Mouse (Mus musculus) brain, embryonic 14.5 days (tissue): Measurements from ENCODE around the gene P3h1. TPM values are rescaled to one million over a fixed set of nuclear protein-coding genes. Genes with fewer than 3 reads are reported as not detected.

Experiments used
- DNase-seq: peaks from one replicate; pipeline ENCODE4 v3.0.0-alpha.2; 2011; ENCODE audit warnings: low read depth
- CTCF ChIP-seq: fragments of 200-500 bp; IDR thresholded peaks from 2 replicates; pipeline ENCODE4 v1.5.1; 2012; ENCODE audit warnings: inconsistent platforms, mild to moderate bottlenecking, moderate library complexity, borderline replicate concordance; ENCODE audit not compliant: insufficient read depth, insufficient read length; ENCODE audit errors: extremely low read depth
- POLR2A ChIP-seq: fragments of 200-500 bp; IDR thresholded peaks from 2 replicates; pipeline ENCODE4 v1.6.1; 2012; ENCODE audit warnings: mild to moderate bottlenecking, inconsistent platforms, borderline replicate concordance; ENCODE audit not compliant: poor library complexity, insufficient read depth, insufficient read length, severe bottlenecking; ENCODE audit errors: extremely low read depth
- polyA plus RNA-seq: library from polyadenylated mRNA; depleted of rRNA; stranded (reverse); fragments of >200 nt; gene quantifications from 2 replicates; pipeline ENCODE4 v1.2.3, GENCODE M21; 2012

P3h1 gene
- polyA plus RNA-seq, 1 experiment = 24.4 TPM

DNA sequence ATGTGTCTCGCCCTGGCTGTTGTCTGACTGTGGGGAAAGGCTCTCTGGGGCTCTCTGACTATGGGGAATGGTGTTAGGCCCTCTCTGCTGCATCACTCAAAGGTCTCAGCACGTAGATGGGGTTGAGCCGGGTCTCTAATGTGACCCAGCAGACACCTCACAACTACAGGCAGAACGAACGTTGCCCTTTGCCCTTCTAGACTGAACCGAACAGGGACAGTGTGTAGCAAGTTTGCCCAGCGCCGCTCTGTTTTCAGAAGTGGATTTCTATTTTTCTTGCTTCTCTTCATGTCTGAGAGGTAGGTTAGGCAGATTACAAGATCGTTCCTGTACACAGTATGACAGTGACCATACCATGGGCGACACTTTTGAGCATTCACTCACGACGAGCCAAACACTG lies 9.9 kb downstream of the P3h1 start:
- TF ChIP-seq CTCF (no peak), POLR2A (no peak)
- no peak for DNase-seq

DNA sequence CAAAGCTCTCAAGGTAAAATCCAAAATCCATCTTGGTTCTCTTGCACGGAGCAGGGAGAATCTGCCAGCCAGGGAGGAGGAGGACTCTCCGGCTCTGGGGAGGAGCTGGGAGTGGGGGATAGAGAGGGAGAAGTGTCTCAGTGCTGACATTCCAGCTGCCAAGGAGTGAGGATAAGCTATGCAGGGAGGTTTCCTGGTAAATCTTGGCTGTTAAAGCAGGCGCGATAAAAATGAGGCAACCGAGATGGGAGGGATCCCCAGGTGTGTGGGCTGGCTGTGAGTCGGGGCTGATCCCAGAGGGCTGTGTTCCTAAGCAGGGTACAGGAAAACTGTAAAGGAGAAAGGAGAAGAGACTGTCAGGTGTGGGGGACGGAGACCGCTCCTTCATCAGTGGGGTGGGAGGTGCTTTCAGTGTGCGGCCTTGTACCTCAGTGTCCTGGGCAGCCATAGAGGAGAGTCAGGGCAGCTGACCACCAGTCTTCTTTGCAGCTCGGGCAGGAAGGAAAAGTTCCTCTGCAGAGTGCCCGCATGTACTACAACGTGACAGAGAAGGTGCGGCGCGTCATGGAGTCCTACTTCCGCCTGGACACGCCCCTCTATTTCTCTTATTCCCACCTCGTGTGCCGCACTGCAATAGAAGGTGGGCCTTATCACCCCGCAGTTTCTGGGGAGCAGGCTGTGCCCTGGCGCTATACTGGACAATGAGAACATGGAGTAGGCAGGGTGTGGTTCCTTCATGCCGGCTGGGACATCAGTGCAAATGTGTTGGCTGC lies 11.9 kb downstream of the P3h1 start:
- peak; percentile 27 for DNase-seq
- TF ChIP-seq CTCF (no peak), POLR2A (no peak)

DNA sequence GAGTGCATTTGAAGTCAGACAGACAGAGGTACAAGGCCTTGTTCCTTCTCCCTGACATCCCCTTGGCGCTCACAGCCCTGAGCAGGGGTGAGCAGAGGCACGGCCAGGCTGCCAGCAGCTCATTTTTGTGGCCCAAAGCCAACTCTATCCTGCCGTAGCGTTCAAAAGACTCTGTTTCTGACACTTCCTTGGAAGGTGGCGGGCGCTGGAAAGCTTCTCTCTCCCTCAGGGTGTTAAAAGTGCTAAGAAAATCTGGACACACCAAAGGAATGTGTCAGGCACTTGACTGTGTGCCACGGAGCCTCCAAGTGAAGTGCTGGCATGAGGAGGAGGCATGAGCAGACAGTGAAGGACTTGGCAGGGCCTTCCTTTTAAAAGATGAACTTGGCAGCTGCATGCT lies 12.8 kb downstream of the P3h1 start:
- no peak for TF ChIP-seq CTCF
- no peak for TF ChIP-seq POLR2A
- DNase-seq = peak; percentile 77

DNA sequence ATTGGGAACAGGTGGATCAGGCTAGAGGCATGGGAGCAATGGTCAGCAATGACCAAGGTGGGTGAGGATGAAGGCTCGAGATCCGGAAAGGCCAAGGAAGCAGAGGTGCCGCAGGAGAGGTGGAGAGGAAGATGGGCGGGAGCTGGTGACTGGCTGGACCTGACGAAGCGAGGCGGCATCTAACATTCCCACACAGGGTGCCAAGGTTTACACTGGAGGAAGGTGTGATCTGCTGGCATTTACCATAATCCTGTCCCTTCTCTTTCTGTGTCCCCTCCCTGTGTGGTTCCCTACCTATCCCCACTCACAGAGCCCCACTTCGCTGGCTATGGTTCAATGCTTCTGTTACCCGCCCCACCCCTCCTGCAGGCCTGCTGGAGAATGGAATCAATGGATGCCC lies 13.2 kb downstream of the P3h1 start:
- DNase-seq = peak; percentile 17
- TF ChIP-seq CTCF (no peak), POLR2A (no peak)

DNA sequence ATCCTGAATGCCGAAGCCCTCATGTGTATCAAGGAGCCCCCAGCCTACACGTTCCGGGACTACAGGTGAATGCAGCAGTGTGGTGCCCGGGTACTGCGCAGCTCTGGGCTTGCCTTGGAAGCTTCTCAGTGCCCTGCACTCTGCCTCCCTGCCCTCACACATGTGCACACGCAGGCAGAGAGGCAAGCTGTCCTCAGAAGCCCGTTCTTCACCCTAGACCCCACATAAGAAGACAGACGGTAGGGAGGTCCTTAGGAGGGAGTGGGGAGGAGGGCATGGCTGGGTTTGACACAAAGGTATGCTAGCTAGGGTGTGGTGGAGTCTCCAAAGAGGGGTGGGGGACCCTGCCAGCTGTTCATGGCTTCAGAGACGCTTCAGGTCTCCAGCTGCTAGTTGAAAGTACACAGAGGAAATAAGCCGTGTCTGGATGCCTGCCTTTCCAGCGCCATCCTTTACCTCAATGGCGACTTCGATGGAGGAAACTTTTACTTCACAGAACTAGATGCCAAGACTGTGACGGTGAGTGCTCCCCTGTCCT lies 14.0 kb downstream of the P3h1 start:
- TF ChIP-seq CTCF = no peak
- no peak for TF ChIP-seq POLR2A
- DNase-seq = no peak

DNA sequence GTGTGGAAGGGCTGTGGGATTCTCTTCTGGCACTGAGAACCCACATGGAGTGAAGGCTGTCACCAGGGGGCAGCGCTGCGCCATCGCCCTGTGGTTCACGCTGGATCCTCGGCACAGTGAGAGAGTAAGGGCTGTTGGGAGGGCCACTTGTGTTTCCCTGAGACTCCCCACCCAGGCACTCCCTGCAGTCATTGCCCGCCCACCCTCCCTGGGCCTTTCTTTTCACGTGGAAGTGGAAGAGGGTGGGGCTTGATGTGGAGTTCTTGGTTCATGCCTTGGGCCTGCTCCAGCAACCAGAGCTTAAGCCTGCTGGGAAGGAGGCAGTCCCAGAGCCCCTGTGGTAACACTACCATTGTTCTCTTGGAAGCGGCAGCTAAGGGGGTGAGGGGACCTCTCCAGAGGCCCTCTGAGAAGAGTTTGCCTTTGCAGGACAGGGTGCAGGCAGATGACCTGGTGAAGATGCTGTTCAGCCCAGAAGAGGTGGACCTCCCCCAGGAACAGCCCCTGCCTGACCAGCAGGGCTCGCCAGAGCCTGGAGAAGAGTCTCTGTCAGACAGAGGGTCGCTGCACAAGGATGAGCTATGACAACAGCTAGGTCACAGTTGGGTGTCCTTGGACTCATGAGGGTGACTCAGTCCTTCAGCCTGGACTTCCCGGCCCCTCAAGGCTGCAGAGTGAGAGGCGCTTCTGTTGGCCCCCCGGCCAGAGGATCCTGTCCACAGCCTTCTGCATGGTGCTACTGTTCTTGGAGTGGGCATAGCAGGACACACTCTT lies 14.9 kb downstream of the P3h1 start:
- TF ChIP-seq POLR2A = no peak
- peak; percentile 84 for TF ChIP-seq CTCF
- peak; percentile 82 for DNase-seq

DNA sequence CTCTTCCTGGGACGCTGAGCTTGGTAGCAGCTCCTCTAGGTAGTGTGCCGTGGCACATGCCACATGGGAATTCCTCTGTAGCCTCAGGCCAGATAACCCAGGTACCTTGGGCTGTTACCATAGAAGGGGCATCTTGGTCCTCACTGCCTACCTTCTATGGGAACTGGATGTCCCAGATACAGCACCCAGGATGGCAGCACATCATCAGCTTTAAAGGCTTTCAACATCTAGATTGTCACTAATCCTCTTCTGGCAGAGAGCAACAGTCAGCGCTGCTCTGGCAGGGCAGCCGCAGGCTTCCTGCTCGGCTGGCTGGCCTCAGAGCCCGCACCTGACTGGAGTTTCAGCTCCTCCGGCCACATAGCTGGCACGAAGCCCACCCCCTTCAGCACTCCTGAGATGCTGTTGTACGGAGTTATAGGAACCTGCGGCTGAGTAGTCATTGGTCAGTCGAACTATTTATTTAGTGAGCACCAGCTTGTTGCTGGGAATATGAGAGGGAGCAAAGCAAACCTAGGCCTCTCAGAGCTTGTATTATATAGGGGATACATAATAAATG lies 15.8 kb downstream of the P3h1 start:
- DNase-seq = no peak

DNA sequence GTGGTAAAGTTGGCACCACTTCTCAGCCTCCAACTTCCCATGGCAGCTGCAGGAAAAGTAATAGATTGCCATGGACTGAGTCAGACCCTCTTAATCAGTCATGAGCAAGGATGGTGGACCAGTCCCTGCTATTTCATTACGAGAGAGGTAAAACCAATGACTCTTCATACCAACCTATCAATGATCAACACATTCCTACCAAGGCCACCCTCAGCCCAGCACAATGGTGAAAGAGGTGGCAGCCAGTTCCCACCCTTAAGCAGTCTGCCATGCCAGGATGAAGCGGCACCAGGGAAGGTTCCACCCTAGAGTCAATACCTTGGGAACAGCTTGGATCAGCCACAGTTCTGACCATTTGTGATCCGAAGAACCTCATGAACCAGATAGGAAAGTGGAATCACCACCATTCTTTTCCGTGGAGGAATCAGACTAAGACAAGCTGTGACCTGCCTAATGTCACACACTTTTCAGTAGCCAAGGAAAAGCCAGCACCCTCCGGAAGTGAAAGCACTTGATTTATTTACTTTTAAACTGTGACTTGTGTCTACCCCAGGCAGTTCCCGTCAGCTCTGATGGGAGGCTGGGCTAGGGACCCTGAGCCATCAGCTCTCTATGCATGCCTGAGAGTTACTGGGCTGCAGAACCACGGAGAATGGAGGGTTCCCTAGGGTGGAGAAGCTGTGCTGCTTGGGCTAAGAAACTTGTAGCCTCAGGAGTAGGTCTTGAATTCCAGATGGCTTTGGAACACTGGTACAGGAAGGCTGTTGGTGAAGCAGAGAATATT lies 19.5 kb downstream of the P3h1 start:
- no peak for DNase-seq
- no peak for TF ChIP-seq CTCF
- TF ChIP-seq POLR2A = no peak

More for the DNA sequence above, 15.8 kb downstream of the P3h1 start:
- no peak for TF ChIP-seq POLR2A
- TF ChIP-seq CTCF = no peak

DNA sequence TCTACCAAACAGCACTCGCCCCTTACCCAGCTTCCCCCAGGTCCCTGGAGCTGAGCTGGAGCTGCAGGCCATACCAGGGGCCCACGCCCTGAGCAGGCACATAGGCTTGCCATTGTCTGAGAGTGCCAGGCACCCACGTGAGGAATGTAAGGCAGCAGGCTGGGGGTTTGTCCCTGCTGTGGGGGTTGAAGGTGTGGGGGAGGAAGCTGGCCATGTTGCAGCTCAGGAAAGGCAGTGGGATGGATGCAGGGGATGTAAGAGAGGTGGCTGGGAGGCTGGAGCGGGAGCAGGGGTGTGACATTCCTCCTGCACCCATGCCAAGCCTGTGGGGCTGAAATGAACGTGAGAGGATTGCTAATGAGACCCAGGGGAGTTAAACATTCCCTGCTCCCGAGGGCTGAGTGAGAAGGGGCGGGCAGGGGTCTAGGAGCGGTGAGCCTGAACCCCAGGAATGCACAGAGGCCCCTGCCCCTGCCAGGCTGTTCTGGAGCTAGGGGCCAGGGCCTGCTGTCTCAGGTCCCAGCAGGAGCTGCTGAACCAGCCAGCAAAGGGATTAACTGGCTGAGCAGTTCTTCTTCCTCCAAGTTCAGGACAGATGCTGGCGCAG lies 21.4 kb downstream of the P3h1 start:
- TF ChIP-seq POLR2A = no peak
- TF ChIP-seq CTCF = no peak
- peak; percentile 89 for DNase-seq

DNA sequence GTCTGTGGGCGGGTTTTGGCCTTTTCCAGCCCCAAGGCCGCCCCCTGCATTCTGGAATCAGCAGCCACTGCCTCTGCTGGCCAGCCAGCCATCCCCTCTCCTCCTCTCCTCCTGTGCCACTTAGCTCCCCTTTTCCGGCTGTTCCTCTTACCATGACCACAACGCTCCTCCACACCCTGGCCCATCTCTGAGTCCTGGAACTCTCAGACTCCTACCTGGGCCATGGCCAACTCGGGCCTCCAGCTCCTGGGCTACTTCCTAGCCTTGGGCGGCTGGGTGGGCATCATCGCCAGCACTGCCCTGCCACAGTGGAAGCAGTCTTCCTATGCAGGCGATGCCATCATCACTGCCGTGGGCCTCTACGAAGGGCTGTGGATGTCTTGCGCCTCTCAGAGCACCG lies 22.6 kb downstream of the P3h1 start, which contains the start of gene Cldn19:
Gene Cldn19, plus strand, starts transcription at position 64 of the 400 bp plus-strand sequence.
- TF ChIP-seq CTCF = no peak
- no peak for TF ChIP-seq POLR2A
- DNase-seq = no peak
